Comparison of ENCODE assay signal across 9 mouse cellular contexts in the genomic region with DNA sequence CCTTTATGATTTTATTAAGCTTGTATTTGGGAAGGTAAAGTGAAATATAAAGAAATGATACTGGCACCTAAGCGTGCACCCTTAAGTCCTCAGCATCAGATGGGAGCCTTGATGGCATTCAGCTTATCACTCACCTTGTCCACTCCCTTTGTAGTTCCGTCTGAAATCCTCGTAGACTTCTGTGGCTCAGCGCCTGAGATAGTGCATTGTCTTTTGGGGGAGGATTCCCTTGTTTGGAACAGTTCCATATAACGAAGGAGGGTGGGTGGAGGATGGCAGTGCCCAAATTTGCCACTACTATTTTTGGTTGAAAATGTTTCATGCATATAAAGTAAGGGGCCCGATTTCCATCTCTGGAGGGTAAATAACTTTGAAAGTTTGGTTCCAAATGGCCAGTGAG. TPM values are rescaled to one million over a fixed set of nuclear protein-coding genes. Genes with fewer than 3 reads are reported as not detected.
DNase-seq lines count a peak whose midpoint lies in the region; ATAC-seq and TF ChIP-seq lines count a peak whose summit lies in the region.
"Had no signal": no experiment of that assay in that cellular context is flagged by ENCODE, and none has a peak within 500 bp of the region (broad histone marks: within the 10 kb centered on the region; RNA-seq: fewer than 3 reads in every experiment).

No protein-coding gene starts in this region.

- DNase-seq in heart, postnatal 14 days = no peak
- DNase-seq in hindbrain, embryonic 11.5 days (ENCODE audit: low spot score) = no peak
- peak; percentile 8 for DNase-seq in liver, postnatal 0 days
- DNase-seq in cerebellum, postnatal 4 days (ENCODE audit: low spot score in 2 of 2) = no peak
- no peak for DNase-seq in layer of hippocampus, postnatal 10 days (ENCODE audit: low spot score in 2 of 2)
- DNase-seq: kidney, postnatal 10 days had no signal

- H3K4me3 ChIP-seq in heart, embryonic 12.5 days = no peak overlapping the region
- H3K4me3 ChIP-seq in E14TG2a.4 (replicated peaks; ENCODE audit: low read length) = peak overlapping the region; percentile 84; the same call in 1 of the 2 replicates
- H3K4me3 ChIP-seq in hindbrain, embryonic 11.5 days (ENCODE audit: low read depth, low read length) = no peak overlapping the region
- no peak overlapping the region for H3K4me3 ChIP-seq in liver, postnatal 0 days (ENCODE audit: low read depth, low read length)

- ATAC-seq in heart, embryonic 12.5 days (ENCODE audit: insufficient number of reproducible peaks, low FRiP score) = no peak
- ATAC-seq in hindbrain, embryonic 11.5 days (ENCODE audit: low FRiP score) = no peak
- ATAC-seq in liver, postnatal 0 days = no peak
- ATAC-seq in frontal cortex, adult (ENCODE audit: low TSS enrichment) = no peak

- no peak for TF ChIP-seq EP300 in liver, postnatal 0 days (IDR thresholded peaks at IDR 0.05; ENCODE audit: low read depth)

- 56% methylated on average over 6 of the region's 6 CpGs for WGBS in heart, embryonic 12.5 days
- 67% methylated on average over 6 of the region's 6 CpGs for WGBS in hindbrain, embryonic 11.5 days
- WGBS in liver, postnatal 0 days (ENCODE audit: insufficient replicate concordance) = 60% methylated on average over 6 of the region's 6 CpGs

- peak overlapping the region; percentile 31; the same call in 1 of the 2 replicates for H3K4me2 ChIP-seq in heart, embryonic 12.5 days
- peak overlapping the region; percentile 71 for H3K4me2 ChIP-seq in hindbrain, embryonic 11.5 days (replicated peaks; ENCODE audit: low read depth, low read length)
- peak overlapping the region; percentile 95 for H3K4me2 ChIP-seq in liver, postnatal 0 days (ENCODE audit: low read depth, low read length)

- TF ChIP-seq CTCF in E14TG2a.4 (conservative IDR thresholded peaks at IDR 0.05; ENCODE audit: low read length) = no peak
- TF ChIP-seq CTCF in liver, postnatal 0 days (IDR thresholded peaks at IDR 0.05; ENCODE audit: low read depth) = no peak

- no peak overlapping the region for H3K27ac ChIP-seq in heart, embryonic 12.5 days (ENCODE audit: poor library complexity, severe bottlenecking)
- no peak overlapping the region for H3K27ac ChIP-seq in hindbrain, embryonic 11.5 days (ENCODE audit: low read depth, low read length)
- H3K27ac ChIP-seq in liver, postnatal 0 days (ENCODE audit: low read depth) = no peak overlapping the region

- 0 out of 2 replicates have a peak, but pooled peaks cover 4% of the 10 kb centered on the region for H3K27me3 ChIP-seq in heart, embryonic 12.5 days (replicated peaks)
- no peaks in the 10 kb centered on the region for H3K27me3 ChIP-seq in E14TG2a.4 (ENCODE audit: insufficient read depth, low read length)
- H3K27me3 ChIP-seq in hindbrain, embryonic 11.5 days (ENCODE audit: control insufficient read depth, insufficient read depth, low read length) = no peaks in the 10 kb centered on the region
- H3K27me3 ChIP-seq in liver, postnatal 0 days (ENCODE audit: insufficient read depth, low read length) = no peaks in the 10 kb centered on the region

- H3K9me3 ChIP-seq in heart, embryonic 12.5 days (replicated peaks) = no peaks in the 10 kb centered on the region
- no peaks in the 10 kb centered on the region for H3K9me3 ChIP-seq in E14TG2a.4 (ENCODE audit: low read length)
- H3K9me3 ChIP-seq in hindbrain, embryonic 11.5 days (ENCODE audit: control insufficient read depth, low read length) = no peaks in the 10 kb centered on the region
- no peaks in the 10 kb centered on the region for H3K9me3 ChIP-seq in liver, postnatal 0 days (ENCODE audit: low read length)

- H3K4me1 ChIP-seq in heart, embryonic 12.5 days (replicated peaks) = peaks cover 19% of the 10 kb centered on the region
- peaks cover 28% of the 10 kb centered on the region for H3K4me1 ChIP-seq in E14TG2a.4 (replicated peaks; ENCODE audit: low read depth, low read length)
- 0 out of 2 replicates have a peak, but pooled peaks cover 2% of the 10 kb centered on the region for H3K4me1 ChIP-seq in hindbrain, embryonic 11.5 days (replicated peaks; ENCODE audit: control insufficient read depth, insufficient read depth, low read length)
- peaks cover 14% of the 10 kb centered on the region for H3K4me1 ChIP-seq in liver, postnatal 0 days (ENCODE audit: insufficient read depth)

- peaks cover 3% of the 10 kb centered on the region; the same call in 1 of the 2 replicates for H3K36me3 ChIP-seq in heart, embryonic 12.5 days
- no peaks in the 10 kb centered on the region for H3K36me3 ChIP-seq in E14TG2a.4 (ENCODE audit: insufficient read depth, low read length)
- no peaks in the 10 kb centered on the region for H3K36me3 ChIP-seq in hindbrain, embryonic 11.5 days (ENCODE audit: control insufficient read depth, insufficient read depth, low read length)
- H3K36me3 ChIP-seq in liver, postnatal 0 days (replicated peaks; ENCODE audit: insufficient read depth, low read length) = no peaks in the 10 kb centered on the region

- H3K9ac ChIP-seq in heart, embryonic 12.5 days = no peak overlapping the region
- no peak overlapping the region; the same call in 1 of the 2 replicates for H3K9ac ChIP-seq in hindbrain, embryonic 11.5 days (ENCODE audit: low read depth, low read length)
- H3K9ac ChIP-seq in liver, postnatal 0 days (replicated peaks) = no peak overlapping the region

- intact Hi-C loops in heart, postnatal 14 days (cut with DNase I) = no loop called here

RNA-seq across cellular contexts. Expression of a gene that starts 1.3 kb away (rescaled TPM):
- 12.4 and 16.1 TPM in 2 replicates for polyA plus RNA-seq in heart, embryonic 12.5 days (2016; fragmentation: Nextera tagmentation; extraction: Ambion mirVana)
- total RNA-seq in heart, postnatal 14 days (2021) = 10 to 100 TPM; 11.4 to 12.3 TPM
- 25.4 and 28.6 TPM in 2 replicates for polyA plus RNA-seq in hindbrain, embryonic 11.5 days (2014; fragmentation: Nextera tagmentation; extraction: Ambion mirVana)
- 9.0 TPM in 2 replicates for polyA plus RNA-seq in liver, postnatal 0 days (2015; fragmentation: Nextera tagmentation; extraction: Ambion mirVana)
- 10 to 100 TPM; 71.4 to 72.7 TPM for total RNA-seq in layer of hippocampus, postnatal 10 days (2021)

Comparison
In these comparisons a context has a peak if more than half of its experiments do, and no peak if none do; other contexts are left out.
1. H3K4me2 ChIP-seq: peak in every context shown above with its lines; median percentile 95 in liver, postnatal 0 days; 71 in hindbrain, embryonic 11.5 days; 31 in heart, embryonic 12.5 days.